Mouse (Mus musculus) liver, embryonic 14.5 days (tissue): ENCODE results near the gene Ppp6r1. TPM values are rescaled to one million over a fixed set of nuclear protein-coding genes. Genes with fewer than 3 reads are reported as not detected.

Source experiments
- ATAC-seq: fragments of 200-750 bp; cut with Nextera tagmentation; 2 replicates; pipeline ENCODE4 v1.8.0; 2017; ENCODE audit warnings: moderate number of reproducible peaks, mild to moderate bottlenecking, moderate library complexity; ENCODE audit not compliant: insufficient read depth
- DNase-seq, 3 experiments: peaks; one replicate each; pipeline ENCODE4 v3.0.0-alpha.2; 2012 to 2013; ENCODE audit warnings: low read depth in 3 of 3, low spot score in 3 of 3
- H3K27ac ChIP-seq: fragments of 300-500 bp; sonication (generic); 2 replicates; pipeline ENCODE4 v1.5.1; 2014; ENCODE audit warnings: moderate library complexity, mild to moderate bottlenecking, control low read depth, inconsistent platforms
- H3K27me3 ChIP-seq: fragments of 300-500 bp; sonication (generic); 2 replicates; pipeline ENCODE4 v1.6.1; 2014; ENCODE audit warnings: mild to moderate bottlenecking, low read length, moderate library complexity; ENCODE audit not compliant: control insufficient read depth, insufficient read depth
- H3K36me3 ChIP-seq: fragments of 300-500 bp; sonication (generic); replicated peaks from 2 replicates; pipeline ENCODE4 v1.6.1; 2014; ENCODE audit warnings: low read depth; ENCODE audit not compliant: control insufficient read depth, insufficient read depth
- H3K4me1 ChIP-seq, 2 experiments: fragments of 200-500 bp in 1 of 2; fragments of 300-500 bp in 1 of 2; sonication (generic) in 1 of 2; replicated peaks; 2 replicates each; pipeline ENCODE4 v1.6.1; 2012 to 2014; ENCODE audit warnings: antibody characterized with exemption in 1 of 2, inconsistent platforms in 1 of 2, low read length in 1 of 2; ENCODE audit not compliant: control insufficient read depth in 2 of 2, insufficient read depth in 2 of 2
- H3K4me2 ChIP-seq: fragments of 300-500 bp; sonication (generic); 2 replicates; pipeline ENCODE4 v1.6.1; 2014; ENCODE audit warnings: low read depth, mild to moderate bottlenecking, control low read depth, moderate library complexity
- H3K4me3 ChIP-seq, 2 experiments: fragments of 200-500 bp in 1 of 2; fragments of 300-500 bp in 1 of 2; sonication (generic) in 1 of 2; 2 replicates each; pipeline ENCODE4 v1.5.1; 2012 to 2014; ENCODE audit warnings: low read depth in 2 of 2, low read length in 2 of 2, mild to moderate bottlenecking in 2 of 2, control low read depth in 1 of 2, inconsistent platforms in 1 of 2, moderate library complexity in 1 of 2; ENCODE audit not compliant: insufficient read depth in 1 of 2
- H3K9ac ChIP-seq: fragments of 300-500 bp; sonication (generic); replicated peaks from 2 replicates; pipeline ENCODE4 v1.6.1; 2014; ENCODE audit warnings: mild to moderate bottlenecking, control low read depth, moderate library complexity
- H3K9me3 ChIP-seq: fragments of 300-500 bp; sonication (generic); 2 replicates; pipeline ENCODE4 v1.6.1; 2016; ENCODE audit warnings: low read length, mixed read lengths; ENCODE audit not compliant: control insufficient read depth
- CTCF ChIP-seq: IDR thresholded peaks from 2 replicates; pipeline ENCODE4 v1.5.1; 2016; ENCODE audit warnings: antibody characterized with exemption, low read depth, control low read depth
- EP300 ChIP-seq: IDR thresholded peaks from 2 replicates; pipeline ENCODE4 v1.6.1; 2016; ENCODE audit warnings: antibody characterized with exemption, low read depth
- WGBS: fragments of 180-500 bp; shearing (Covaris S2); extraction: QIAGEN DNeasy Blood & Tissue Kit; methylation state at CpG from one replicate; pipeline ENCODE4 v1.1.7; 2014; ENCODE audit not compliant: insufficient replicate concordance; 5-methylcytosine and 5-hydroxymethylcytosine counted together
- polyA plus RNA-seq, 2 experiments: library from polyadenylated mRNA; depleted of rRNA in 1 of 2; stranded (reverse) in 1 of 2; unstranded in 1 of 2; fragments of >200 nt; fragmentation: Nextera tagmentation in 1 of 2; extraction: Ambion mirVana in 1 of 2; gene quantifications; 2 replicates each; pipeline versions ENCODE4 v1.2.1 to v1.2.3; 2012 to 2014

Gene Ppp6r1
- polyA plus RNA-seq, 2 experiments, result 4.3 to 33.6 TPM

GRCm38 (mm10) chr7:4654221-4654620 lies 4.6 kb downstream of the Ppp6r1 start:
- TF ChIP-seq EP300, result no peak
- no peak for TF ChIP-seq CTCF
- H3K27ac ChIP-seq, result peak overlapping the region; percentile 51
- peaks cover 8% of the 10 kb centered on the region for H3K36me3 ChIP-seq
- H3K4me1 ChIP-seq, result peaks cover 33 to 39% of the 10 kb centered on the region in 2 experiments
- 11% methylated on average over 2 of the region's 2 CpGs for WGBS
- no peaks in the 10 kb centered on the region for H3K27me3 ChIP-seq
- H3K9me3 ChIP-seq, result no peaks in the 10 kb centered on the region
- H3K4me3 ChIP-seq, result no peak overlapping the region
- DNase-seq, result no peak
- peak overlapping the region; percentile 99 for H3K4me2 ChIP-seq
- peak overlapping the region; percentile 40 for H3K9ac ChIP-seq
- no peak for ATAC-seq

- no peak for DNase-seq
- Histone ChIP-seq H3K36me3 (peaks cover 8% of the 10 kb centered on the region), H3K4me1 (peaks cover 33 to 39% of the 10 kb centered on the region in 2 experiments), H3K4me3 (0 out of 4 replicates have a peak overlapping the region, but pooled peaks of 1 of the 2 experiments have one; percentile 12), H3K9me3 (no peaks in the 10 kb centered on the region), H3K4me2 (peak overlapping the region; percentile 99), H3K27me3 (no peaks in the 10 kb centered on the region), H3K9ac (peak overlapping the region; percentile 40; the same call in 1 of the 2 replicates), H3K27ac (peak overlapping the region; percentile 51; the same call in 1 of the 2 replicates)
- 26% methylated on average over 7 of the region's 7 CpGs for WGBS
- ATAC-seq, result no peak
- TF ChIP-seq CTCF, result no peak
- no peak for TF ChIP-seq EP300
Measured at GRCm38 (mm10) chr7:4653780-4654179, 5.0 kb downstream of the Ppp6r1 start.

- Histone ChIP-seq H3K9ac (no peak overlapping the region), H3K4me3 (peak overlapping the region in 1 of 2 experiments; percentile 12; a peak in 1 of 4 replicates), H3K4me2 (peak overlapping the region; percentile 99), H3K4me1 (peaks cover 33 to 39% of the 10 kb centered on the region in 2 experiments), H3K9me3 (no peaks in the 10 kb centered on the region), H3K36me3 (peaks cover 8% of the 10 kb centered on the region), H3K27ac (peak overlapping the region; percentile 1; the same call in 1 of the 2 replicates), H3K27me3 (no peaks in the 10 kb centered on the region)
- TF ChIP-seq EP300 (no peak), CTCF (no peak)
- ATAC-seq, result no peak
- WGBS, result 29% methylated on average over 5 of the region's 5 CpGs
- no peak for DNase-seq
Measured at GRCm38 (mm10) chr7:4653351-4653750, 5.5 kb downstream of the Ppp6r1 start.

GRCm38 (mm10) chr7:4652726-4653125 lies 6.1 kb downstream of the Ppp6r1 start:
- Histone ChIP-seq H3K9me3 (no peaks in the 10 kb centered on the region), H3K27ac (no peak overlapping the region), H3K9ac (no peak overlapping the region)

GRCm38 (mm10) chr7:4651581-4651980 lies 7.2 kb downstream of the Ppp6r1 start:
- 52% methylated on average over 8 of the region's 8 CpGs for WGBS
- no peak overlapping the region for H3K9ac ChIP-seq
- DNase-seq (no peak), ATAC-seq (no peak)
- H3K9me3 ChIP-seq, result no peaks in the 10 kb centered on the region
- H3K4me2 ChIP-seq, result no peak overlapping the region
- no peak for TF ChIP-seq EP300
- TF ChIP-seq CTCF, result no peak
- H3K4me1 ChIP-seq, result peaks cover 21 to 34% of the 10 kb centered on the region in 2 experiments
- no peaks in the 10 kb centered on the region for H3K27me3 ChIP-seq
- H3K36me3 ChIP-seq, result peaks cover 12% of the 10 kb centered on the region
- H3K4me3 ChIP-seq, result no peak overlapping the region
- no peak overlapping the region for H3K27ac ChIP-seq

More at GRCm38 (mm10) chr7:4652726-4653125, 6.1 kb downstream of the Ppp6r1 start:
- H3K36me3 ChIP-seq, result peaks cover 8% of the 10 kb centered on the region
- H3K4me1 ChIP-seq, result peaks cover 31 to 40% of the 10 kb centered on the region in 2 experiments
- H3K4me2 ChIP-seq, result no peak overlapping the region
- 61% methylated on average over 5 of the region's 5 CpGs for WGBS
- ATAC-seq, result no peak
- no peak overlapping the region for H3K4me3 ChIP-seq
- no peaks in the 10 kb centered on the region for H3K27me3 ChIP-seq
- DNase-seq, result no peak
- TF ChIP-seq CTCF (no peak), EP300 (no peak)
